Mouse (Mus musculus) splenic B cell, adult 2 months (primary cell): ENCODE data around the gene Cdc37l1.

Experiments
- DNase-seq: peaks from one replicate; pipeline ENCODE4 v3.0.0-alpha.2; 2011; ENCODE audit warnings: low read depth, low spot score
- H3K27me3 ChIP-seq: 2 replicates; pipeline ENCODE4 v1.6.1; 2012; ENCODE audit warnings: mild to moderate bottlenecking, low read length, moderate library complexity, mixed read lengths; ENCODE audit not compliant: control insufficient read depth, poor library complexity, insufficient read depth, severe bottlenecking
- H3K36me3 ChIP-seq: 2 replicates; pipeline ENCODE4 v1.6.1; 2012; ENCODE audit warnings: mild to moderate bottlenecking, low read length, moderate library complexity, mixed read lengths; ENCODE audit not compliant: control insufficient read depth, poor library complexity, insufficient read depth, severe bottlenecking

Gene Cdc37l1

DNA sequence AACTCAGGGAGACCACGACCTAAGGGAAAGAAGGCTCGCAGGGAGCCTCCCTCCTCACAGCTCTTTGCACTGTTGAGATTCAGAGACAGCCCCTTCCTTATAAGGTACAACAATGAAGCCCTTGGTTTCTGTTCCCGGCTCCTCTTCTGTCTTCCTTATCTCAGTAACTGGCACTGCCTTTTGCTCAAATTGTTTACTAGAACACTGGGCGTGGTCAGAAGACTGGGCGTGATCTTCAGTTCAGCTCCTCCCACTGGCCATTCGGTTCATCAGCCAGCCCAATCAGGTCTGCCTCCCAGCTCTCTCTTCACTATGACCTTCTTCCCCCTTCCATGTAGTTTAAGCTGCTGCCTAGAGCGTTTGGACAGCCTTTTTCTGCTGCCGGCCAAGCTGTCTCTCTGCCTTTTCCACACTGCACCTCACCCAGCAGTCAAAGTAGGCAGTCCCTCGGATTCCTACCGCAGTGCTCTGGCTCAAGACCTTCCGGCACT lies 76.9 kb downstream of the Cdc37l1 start:
- DNase-seq = peak; percentile 89
- Histone ChIP-seq H3K36me3 (no peaks in the 10 kb centered on the region), H3K27me3 (no peaks in the 10 kb centered on the region)

DNA sequence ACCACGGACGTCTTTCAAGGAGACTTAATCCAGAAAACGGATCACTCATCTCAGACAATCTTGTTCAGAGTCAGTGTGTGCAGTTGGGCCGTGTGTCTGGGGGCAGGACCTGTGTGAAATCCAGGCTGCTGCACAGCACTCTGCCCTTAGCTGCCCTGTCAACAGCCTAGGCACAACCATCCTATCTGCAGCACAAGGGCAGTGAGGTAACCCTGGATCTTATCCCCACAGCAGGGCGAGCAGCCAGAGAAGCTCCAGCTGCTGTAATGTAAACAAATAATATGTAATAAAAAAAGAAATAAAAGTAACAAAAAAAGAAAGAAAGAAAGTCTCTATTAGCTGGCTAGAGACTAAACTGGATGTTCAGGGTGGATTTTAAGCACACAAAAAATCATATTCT lies 79.0 kb downstream of the Cdc37l1 start:
- Histone ChIP-seq H3K36me3 (no peaks in the 10 kb centered on the region), H3K27me3 (no peaks in the 10 kb centered on the region)
- DNase-seq = no peak

DNA sequence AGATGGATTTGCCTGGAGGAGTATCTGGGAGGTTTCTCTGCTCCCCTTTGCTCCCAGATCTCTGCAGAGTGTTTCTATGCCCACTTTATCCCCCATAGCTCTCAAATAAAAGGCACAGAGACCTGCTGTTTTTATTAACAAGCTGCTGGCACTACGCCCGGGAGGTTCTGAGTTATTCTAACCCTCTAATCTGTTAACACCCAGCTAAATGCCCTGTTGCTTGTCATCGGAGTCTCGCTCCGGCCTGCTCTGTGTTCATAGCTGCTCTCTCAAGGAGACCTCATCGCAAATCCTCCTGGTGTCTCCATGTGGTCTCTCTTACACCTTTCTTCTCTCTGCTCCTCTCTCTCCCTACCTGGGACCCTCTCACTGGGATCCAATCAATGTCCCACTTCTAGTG lies 84.7 kb downstream of the Cdc37l1 start:
- no peak for DNase-seq
- Histone ChIP-seq H3K36me3 (no peaks in the 10 kb centered on the region), H3K27me3 (no peaks in the 10 kb centered on the region)
